Mouse (Mus musculus) CH12.LX (cell line): ENCODE data around the gene Dlgap1.

Experiments
- CTCF ChIP-seq, 2 experiments: IDR thresholded peaks in 1 of 2; conservative IDR thresholded peaks in 1 of 2; 2 replicates each; pipeline ENCODE4 v1.5.1; 2011 to 2012; ENCODE audit warnings: low read depth in 2 of 2, low read length in 2 of 2, improper control_type of control experiment in 1 of 2, inconsistent platforms in 1 of 2, mild to moderate bottlenecking in 1 of 2, moderate library complexity in 1 of 2
- ELF1 ChIP-seq: IDR thresholded peaks from 2 replicates; pipeline ENCODE4 v1.6.1; 2014; ENCODE audit warnings: low read depth, mild to moderate bottlenecking, inconsistent platforms, low read length, improper control_type of control experiment
- GABPA ChIP-seq: IDR thresholded peaks from 2 replicates; pipeline ENCODE4 v1.6.1; 2012; ENCODE audit warnings: low read depth, low read length, improper control_type of control experiment, inconsistent platforms; ENCODE audit not compliant: insufficient replicate concordance
- MEF2A ChIP-seq: IDR thresholded peaks from 2 replicates; pipeline ENCODE4 v1.6.1; 2014; ENCODE audit warnings: low read depth, mild to moderate bottlenecking, inconsistent platforms, low read length, improper control_type of control experiment, borderline replicate concordance
- PAX5 ChIP-seq: IDR thresholded peaks from 2 replicates; pipeline ENCODE4 v1.6.1; 2012; ENCODE audit warnings: low read length, inconsistent platforms, mixed read lengths
- POLR2A ChIP-seq: IDR thresholded peaks from 2 replicates; pipeline ENCODE4 v1.6.1; 2011; ENCODE audit warnings: low read depth, mild to moderate bottlenecking, improper control_type of control experiment, low read length
- ZNF384 ChIP-seq: IDR thresholded peaks from 2 replicates; pipeline ENCODE4 v1.6.1; 2012; ENCODE audit warnings: low read depth, low read length, improper control_type of control experiment, inconsistent platforms

- TF ChIP-seq PAX5 (no peak), GABPA (no peak), CTCF (conservative IDR thresholded peaks at IDR 0.05 in 1 of 2, IDR thresholded peaks at IDR 0.05 in 1 of 2; ENCODE audit: low read depth in 2 of 2, low read length in 2 of 2) (peak in 1 of 2 experiments; percentile 30; a peak in 1 of 4 replicates), ZNF384 (peak; percentile 80), POLR2A (peak; percentile 52), MEF2A (peak; percentile 69; the same call in 1 of the 2 replicates), ELF1 (no peak)
These were observed 880.7 kb downstream of the Dlgap1 start for GRCm38 (mm10) chr17:70849399-70850232.
